Mouse (Mus musculus) heart, postnatal 0 days (tissue): ENCODE measurements around the gene Fbln1. TPM values are rescaled to one million over a fixed set of nuclear protein-coding genes. Genes with fewer than 3 reads are reported as not detected.

Experiments used
- ATAC-seq: fragments of 200-750 bp; cut with Nextera tagmentation; 2 replicates; pipeline ENCODE4 v1.8.0; 2017; ENCODE audit warnings: low read depth, moderate number of reproducible peaks, moderate library complexity; ENCODE audit not compliant: insufficient read depth
- DNase-seq: peaks from one replicate; pipeline ENCODE4 v3.0.0-alpha.2; 2016; ENCODE audit warnings: low spot score
- H3K27ac ChIP-seq: fragments of 300-500 bp; sonication (generic); 2 replicates; pipeline ENCODE4 v1.5.1; 2014; ENCODE audit warnings: low read depth, mild to moderate bottlenecking
- H3K27me3 ChIP-seq: fragments of 300-500 bp; sonication (generic); 2 replicates; pipeline ENCODE4 v1.6.1; 2014; ENCODE audit warnings: low read length, mixed read lengths; ENCODE audit not compliant: control insufficient read depth, insufficient read depth
- H3K36me3 ChIP-seq: fragments of 300-500 bp; sonication (generic); replicated peaks from 2 replicates; pipeline ENCODE4 v1.6.1; 2014; ENCODE audit warnings: low read length, mixed read lengths; ENCODE audit not compliant: control insufficient read depth, insufficient read depth
- H3K4me1 ChIP-seq: fragments of 300-500 bp; sonication (generic); 2 replicates; pipeline ENCODE4 v1.6.1; 2014; ENCODE audit warnings: antibody characterized with exemption; ENCODE audit not compliant: control insufficient read depth, insufficient read depth
- H3K4me2 ChIP-seq: fragments of 300-500 bp; sonication (generic); 2 replicates; pipeline ENCODE4 v1.6.1; 2014; ENCODE audit warnings: low read depth, mild to moderate bottlenecking, low read length, moderate library complexity
- H3K4me3 ChIP-seq: fragments of 300-500 bp; sonication (generic); 2 replicates; pipeline ENCODE4 v1.5.1; 2014; ENCODE audit warnings: low read depth, low read length
- H3K9ac ChIP-seq: fragments of 300-500 bp; sonication (generic); replicated peaks from 2 replicates; pipeline ENCODE4 v1.6.1; 2014; ENCODE audit warnings: low read depth, low read length, mixed read lengths
- H3K9me3 ChIP-seq: fragments of 300-500 bp; sonication (generic); replicated peaks from 2 replicates; pipeline ENCODE4 v1.6.1; 2016; ENCODE audit warnings: low read length; ENCODE audit not compliant: control insufficient read depth
- CTCF ChIP-seq: IDR thresholded peaks from 2 replicates; pipeline ENCODE4 v1.5.1; 2016; ENCODE audit warnings: antibody characterized with exemption, control low read depth, low read depth
- EP300 ChIP-seq: IDR thresholded peaks from 2 replicates; pipeline ENCODE4 v1.6.1; 2016; ENCODE audit warnings: antibody characterized with exemption, low read depth
- WGBS: fragments of 180-500 bp; shearing (Covaris S2); extraction: QIAGEN DNeasy Blood & Tissue Kit; methylation state at CpG from one replicate; pipeline ENCODE4 v1.1.7; 2014; 5-methylcytosine and 5-hydroxymethylcytosine counted together
- polyA plus RNA-seq: library from polyadenylated mRNA; unstranded; fragments of >200 nt; fragmentation: Nextera tagmentation; extraction: Ambion mirVana; gene quantifications from 2 replicates; pipeline ENCODE4 v1.2.1, GENCODE M21; 2015
- total RNA-seq: library from RNA; depleted of rRNA; stranded (reverse); fragments of >200 nt; gene quantifications from 2 replicates; pipeline ENCODE4 v1.2.3, GENCODE M21; 2014; ENCODE audit warnings: low replicate concordance

Gene Fbln1
- total and polyA plus RNA-seq, 2 experiments from 2014 or later, result 52.9 to 85.9 TPM

DNA sequence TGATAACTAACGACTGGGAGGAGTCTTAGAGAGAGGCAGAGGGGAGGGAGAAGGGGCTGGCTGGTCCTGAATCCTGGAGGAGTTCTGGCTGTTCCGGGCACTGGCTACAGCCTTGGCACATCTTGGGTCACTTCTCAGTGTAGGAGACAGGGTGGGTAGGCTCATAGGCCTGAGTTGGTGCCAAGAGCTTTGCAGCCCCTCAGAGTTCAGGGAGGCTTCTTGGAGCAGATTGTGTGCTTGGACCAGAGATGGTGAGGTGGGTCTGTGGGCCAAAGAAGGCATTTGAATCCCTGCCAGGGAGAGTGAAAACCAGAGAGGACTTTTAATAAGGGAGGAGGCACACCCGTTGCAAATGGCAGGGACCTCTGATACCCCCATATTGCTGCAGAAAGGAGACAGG lies 1.3 kb downstream of the Fbln1 start:
- no peak overlapping the region for H3K9ac ChIP-seq
- ATAC-seq, result no peak
- no peaks in the 10 kb centered on the region for H3K36me3 ChIP-seq
- H3K4me2 ChIP-seq, result peak overlapping the region; percentile 90
- TF ChIP-seq CTCF, result no peak
- TF ChIP-seq EP300, result no peak
- WGBS, result 54% methylated on average over 3 of the region's 3 CpGs
- H3K27ac ChIP-seq, result no peak overlapping the region
- H3K9me3 ChIP-seq, result 0 out of 2 replicates have a peak, but pooled peaks cover 3% of the 10 kb centered on the region
- H3K4me3 ChIP-seq, result peak overlapping the region; percentile 51; the same call in 1 of the 2 replicates
- H3K27me3 ChIP-seq, result peaks cover 30% of the 10 kb centered on the region
- peaks cover 7% of the 10 kb centered on the region; the same call in 1 of the 2 replicates for H3K4me1 ChIP-seq
- no peak for DNase-seq

DNA sequence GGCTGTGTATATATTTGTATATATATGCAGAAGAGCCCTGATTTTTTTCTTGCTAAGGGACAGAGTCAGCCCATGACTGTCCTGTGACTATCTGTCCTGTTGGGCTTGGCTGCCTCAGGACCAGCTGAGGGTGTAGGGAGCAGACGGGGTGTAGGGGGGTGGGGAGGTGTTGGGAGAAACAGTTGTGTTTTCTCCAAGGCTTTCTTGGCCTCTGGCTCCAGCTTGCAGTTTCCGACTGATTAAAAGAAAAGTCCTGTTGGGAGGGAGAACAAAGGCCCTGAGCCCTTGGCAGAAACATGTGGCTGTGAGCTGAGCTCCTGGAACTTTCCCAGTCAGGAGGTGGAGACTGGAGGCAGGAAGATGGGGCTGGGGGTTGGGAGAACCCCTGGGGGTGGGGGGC lies 2.0 kb downstream of the Fbln1 start:
- Histone ChIP-seq H3K36me3 (no peaks in the 10 kb centered on the region), H3K27ac (0 out of 2 replicates have a peak overlapping the region, but pooled peaks have one; percentile 22), H3K9ac (no peak overlapping the region), H3K4me1 (peaks cover 7% of the 10 kb centered on the region; the same call in 1 of the 2 replicates), H3K4me2 (peak overlapping the region; percentile 90), H3K4me3 (no peak overlapping the region), H3K27me3 (peaks cover 25% of the 10 kb centered on the region), H3K9me3 (0 out of 2 replicates have a peak, but pooled peaks cover 3% of the 10 kb centered on the region)
- TF ChIP-seq EP300 (no peak), CTCF (no peak)
- DNase-seq (peak; percentile 53), ATAC-seq (peak; percentile 47)
- 15% methylated on average over 2 of the region's 2 CpGs for WGBS

DNA sequence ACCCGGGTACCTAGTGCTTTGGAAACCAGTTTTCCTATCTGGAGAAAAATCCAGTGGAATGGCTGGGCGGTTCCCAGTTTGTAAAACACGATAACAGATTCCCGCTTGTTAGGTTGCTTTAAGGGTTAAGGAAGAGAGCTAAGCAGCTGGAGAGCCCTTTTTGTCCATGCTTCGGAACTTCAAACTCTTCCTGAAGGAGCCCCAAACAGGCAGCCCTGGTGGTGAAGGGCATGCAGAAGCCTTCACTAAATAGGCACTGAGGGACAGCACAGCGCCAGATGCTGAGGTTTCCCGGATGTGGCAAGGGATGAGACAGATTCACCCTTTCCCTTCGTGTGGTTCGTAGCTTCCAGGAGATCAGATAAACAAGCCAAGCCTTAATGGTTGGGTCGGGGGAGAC lies 2.6 kb downstream of the Fbln1 start:
- TF ChIP-seq EP300 (no peak), CTCF (no peak)
- Histone ChIP-seq H3K9me3 (0 out of 2 replicates have a peak, but pooled peaks cover 3% of the 10 kb centered on the region), H3K27ac (0 out of 2 replicates have a peak overlapping the region, but pooled peaks have one; percentile 22), H3K4me1 (peaks cover 7% of the 10 kb centered on the region; the same call in 1 of the 2 replicates), H3K27me3 (peaks cover 20% of the 10 kb centered on the region), H3K4me2 (peak overlapping the region; percentile 90), H3K9ac (no peak overlapping the region), H3K36me3 (no peaks in the 10 kb centered on the region), H3K4me3 (no peak overlapping the region)
- no peak for DNase-seq
- ATAC-seq, result no peak
- WGBS, result 29% methylated on average over 10 of the region's 10 CpGs

DNA sequence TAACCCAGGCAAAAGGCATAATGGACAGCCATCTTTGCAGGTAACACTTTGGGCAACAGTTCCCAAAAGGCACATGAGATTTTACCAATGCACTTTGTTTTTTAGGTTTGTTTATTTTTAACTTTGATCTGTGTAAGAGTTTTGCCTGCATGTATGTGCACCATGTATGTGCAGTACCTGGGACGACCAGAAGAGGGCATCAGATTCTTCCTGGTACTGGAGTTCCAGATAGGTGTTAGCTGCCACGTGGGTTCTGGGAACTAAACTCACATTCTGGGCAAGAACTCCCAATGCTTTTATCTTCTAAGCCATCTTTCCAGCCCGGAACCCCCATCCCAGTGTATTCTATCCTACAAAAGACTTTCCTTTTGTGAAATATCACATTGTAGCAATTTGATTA lies 3.6 kb downstream of the Fbln1 start:
- Histone ChIP-seq H3K27me3 (peaks cover 10% of the 10 kb centered on the region), H3K9me3 (0 out of 2 replicates have a peak, but pooled peaks cover 3% of the 10 kb centered on the region), H3K4me3 (no peak overlapping the region), H3K36me3 (no peaks in the 10 kb centered on the region), H3K9ac (no peak overlapping the region), H3K4me1 (peaks cover 7% of the 10 kb centered on the region; the same call in 1 of the 2 replicates), H3K27ac (no peak overlapping the region), H3K4me2 (no peak overlapping the region)
- DNase-seq (no peak), ATAC-seq (no peak)
- TF ChIP-seq CTCF, result no peak
- TF ChIP-seq EP300, result no peak
- 91% methylated on average over 3 of the region's 3 CpGs for WGBS

DNA sequence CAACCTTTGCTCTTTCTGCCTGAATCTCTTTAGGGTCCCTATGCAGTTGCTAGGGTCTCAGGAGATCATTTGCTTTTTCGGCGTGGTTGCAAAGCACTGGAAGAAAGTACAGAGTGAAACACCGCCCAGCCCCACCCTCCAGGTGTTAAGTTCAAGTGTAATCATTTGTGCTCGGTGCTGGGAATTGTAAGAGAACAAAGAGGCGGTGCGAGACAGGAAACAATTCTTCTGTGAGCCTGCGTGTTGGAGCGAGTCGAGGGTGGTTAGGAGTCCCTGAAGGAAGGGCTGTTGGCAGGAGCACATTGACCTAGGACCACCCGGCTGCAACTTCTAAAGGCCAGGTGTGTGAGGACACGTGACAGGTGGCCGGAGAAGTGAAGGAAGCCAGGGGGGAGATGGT lies 4.9 kb downstream of the Fbln1 start:
- 80% methylated on average over 12 of the region's 12 CpGs for WGBS
- H3K27ac ChIP-seq, result no peak overlapping the region

More for the DNA sequence above, 4.9 kb downstream of the Fbln1 start:
- TF ChIP-seq EP300 (no peak), CTCF (no peak)
- Histone ChIP-seq H3K9me3 (0 out of 2 replicates have a peak, but pooled peaks cover 7% of the 10 kb centered on the region), H3K9ac (no peak overlapping the region), H3K4me1 (peaks cover 7% of the 10 kb centered on the region; the same call in 1 of the 2 replicates), H3K4me2 (no peak overlapping the region), H3K27me3 (no peaks in the 10 kb centered on the region), H3K4me3 (no peak overlapping the region), H3K36me3 (peaks cover under 1% of the 10 kb centered on the region; the same call in 1 of the 2 replicates)
- DNase-seq (no peak), ATAC-seq (no peak)
